Mouse (Mus musculus) subcutaneous adipose tissue, adult 2 months (tissue): Measurements from ENCODE around the gene Chn1. TPM values are rescaled to one million over a fixed set of nuclear protein-coding genes. Genes with fewer than 3 reads are reported as not detected.

Experiments
- polyA plus RNA-seq: library from polyadenylated mRNA; depleted of rRNA; stranded (reverse); fragments of >200 nt; gene quantifications from 2 replicates; pipeline ENCODE4 v1.2.3, GENCODE M21; 2012; ENCODE audit warnings: low replicate concordance; rRNA removed

Chn1 gene
- polyA plus RNA-seq = 25.3 and 39.3 TPM in 2 replicates

GRCm38 (mm10) chr2:73774786-73775682 is at the start of gene Chn1:
Chn1 (minus strand) TSS chr2:73775346.

GRCm38 (mm10) chr2:73580166-73580565 is 195.0 kb downstream of the Chn1 start, which contains the start of gene Chrna1:
Chrna1 (minus strand) TSS chr2:73580338.

Other genes with a start within 250 kb of the Chn1 start
- gene Wipf1, start 245.6 kb downstream of the Chn1 start, polyA plus RNA-seq = 11.1 and 14.2 TPM in 2 replicates
- gene Chrna1, start 195.0 kb downstream of the Chn1 start, polyA plus RNA-seq = 0.09 TPM in 1 of 2 replicates, not detected in the other
- 12.4 and 15.9 TPM in 2 replicates for gene Atf2, start 117.3 kb upstream of the Chn1 start, polyA plus RNA-seq
- gene Atp5g3, start 136.0 kb upstream of the Chn1 start, polyA plus RNA-seq = 549 and 725 TPM in 2 replicates